Mouse (Mus musculus) heart, adult 2 months (tissue): Measurements from ENCODE around the gene Hivep2. TPM values are rescaled to one million over a fixed set of nuclear protein-coding genes. Genes with fewer than 3 reads are reported as not detected.

Experiments
- DNase-seq, 2 experiments: peaks; one replicate each; pipeline ENCODE4 v3.0.0; 2021
- H3K27ac ChIP-seq: fragments of 200-600 bp; 2 replicates; pipeline ENCODE4 v1.8.1; 2022
- H3K27me3 ChIP-seq: fragments of 200-500 bp; 2 replicates; pipeline ENCODE4 v1.6.1; 2012; ENCODE audit warnings: mild to moderate bottlenecking, low read length, inconsistent platforms, mixed read lengths; ENCODE audit not compliant: control insufficient read depth, insufficient read depth
- H3K36me3 ChIP-seq: fragments of 200-500 bp; 2 replicates; pipeline ENCODE4 v1.6.1; 2012; ENCODE audit warnings: low read length, inconsistent platforms; ENCODE audit not compliant: control insufficient read depth, insufficient read depth
- H3K4me1 ChIP-seq: fragments of 200-500 bp; 2 replicates; pipeline ENCODE4 v1.6.1; 2011; ENCODE audit warnings: low read length; ENCODE audit not compliant: control insufficient read depth, insufficient read depth
- H3K4me3 ChIP-seq: fragments of 200-600 bp; 2 replicates; pipeline ENCODE4 v1.8.1; 2022
- H3K79me2 ChIP-seq: fragments of 200-500 bp; replicated peaks from 2 replicates; pipeline ENCODE4 v1.6.1; 2012; ENCODE audit warnings: mild to moderate bottlenecking, inconsistent platforms, low read length, moderate library complexity, mixed read lengths; ENCODE audit not compliant: control insufficient read depth, insufficient read depth
- H3K9ac ChIP-seq: fragments of 200-500 bp; 2 replicates; pipeline ENCODE4 v1.6.1; 2012; ENCODE audit warnings: low read depth, mild to moderate bottlenecking, control low read depth, inconsistent platforms, low read length, mixed read lengths
- CTCF ChIP-seq: fragments of 200-600 bp; IDR thresholded peaks from 2 replicates; pipeline ENCODE4 v1.8.1; 2022; ENCODE audit warnings: antibody characterized with exemption, mild to moderate bottlenecking, moderate library complexity
- EP300 ChIP-seq: fragments of 200-500 bp; IDR thresholded peaks from 2 replicates; pipeline ENCODE4 v1.6.1; 2011; ENCODE audit warnings: low read depth, low read length, control low read depth; ENCODE audit not compliant: insufficient read depth
- POLR2A ChIP-seq: fragments of 200-500 bp; IDR thresholded peaks from 2 replicates; pipeline ENCODE4 v1.6.1; 2011; ENCODE audit warnings: mild to moderate bottlenecking, low read depth, low read length, control low read depth; ENCODE audit not compliant: insufficient read depth
- WGBS: fragments of 180-500 bp; shearing (Covaris S2); methylation state at CpG from one replicate; pipeline ENCODE4 v1.1.7; 2018; 5-methylcytosine and 5-hydroxymethylcytosine counted together
- intact Hi-C: fragments of 180-260 bp; cut with DNase I; formaldehyde crosslinking; loops from one replicate; pipeline ENCODE4 v1.15.1; 2025
- polyA plus RNA-seq: library from polyadenylated mRNA; depleted of rRNA; stranded (reverse); fragments of >200 nt; gene quantifications from 2 replicates; pipeline ENCODE4 v1.2.3, GENCODE M21; 2012
- total RNA-seq, 2 experiments: library from RNA; stranded (reverse); gene quantifications; 2 replicates each; pipeline ENCODE4 v1.2.3; 2021

Hivep2 gene
- total and polyA plus RNA-seq, 3 experiments, result 5.3 to 22.6 (median 20.9) TPM

DNA sequence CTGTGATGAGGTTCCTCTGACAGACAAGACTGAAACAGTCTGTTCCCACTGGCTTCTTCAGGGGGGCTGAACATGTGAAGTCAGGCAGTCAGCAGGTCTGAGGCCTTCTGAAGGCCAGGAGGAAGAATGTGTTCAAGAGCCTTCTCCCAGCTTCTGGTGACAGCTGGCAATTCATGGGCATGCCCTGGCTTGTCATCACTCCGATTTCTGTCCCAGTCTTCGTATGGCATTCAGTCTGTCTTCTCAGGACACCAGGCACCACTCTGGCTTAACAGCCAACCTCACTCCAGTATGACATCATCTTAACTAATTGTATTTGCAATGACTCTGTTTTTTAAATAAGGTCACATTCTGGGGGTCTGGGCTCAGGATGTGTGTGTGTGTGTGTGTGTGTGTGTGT lies 25.0 kb downstream of the Hivep2 start:
- Histone ChIP-seq H3K9ac (no peak overlapping the region), H3K36me3 (peaks cover 11% of the 10 kb centered on the region), H3K27me3 (no peaks in the 10 kb centered on the region), H3K27ac (no peak overlapping the region; the same call in 1 of the 2 replicates), H3K4me1 (peaks cover 9% of the 10 kb centered on the region), H3K4me3 (no peak overlapping the region), H3K79me2 (peaks cover 17% of the 10 kb centered on the region)
- intact Hi-C loops, result no loop called here
- DNase-seq, result no peak
- TF ChIP-seq CTCF (no peak), EP300 (no peak), POLR2A (no peak)
- WGBS, result 55% methylated on average over 2 of the region's 2 CpGs

- H3K4me1 ChIP-seq, result peaks cover 4% of the 10 kb centered on the region
- H3K4me3 ChIP-seq, result no peak overlapping the region
- no peak for DNase-seq
- H3K36me3 ChIP-seq, result peaks cover 2% of the 10 kb centered on the region; the same call in 1 of the 2 replicates
- intact Hi-C loops, result no loop called here
- no peaks in the 10 kb centered on the region for H3K27me3 ChIP-seq
- no peak overlapping the region for H3K27ac ChIP-seq
- no peak overlapping the region for H3K9ac ChIP-seq
- 90% methylated on average over 6 of the region's 6 CpGs for WGBS
- H3K79me2 ChIP-seq, result peaks cover 12% of the 10 kb centered on the region
- TF ChIP-seq CTCF (no peak), EP300 (no peak), POLR2A (no peak)
Observed at GRCm38 (mm10) chr10:13993411-13993810, 27.5 kb downstream of the Hivep2 start.

DNA sequence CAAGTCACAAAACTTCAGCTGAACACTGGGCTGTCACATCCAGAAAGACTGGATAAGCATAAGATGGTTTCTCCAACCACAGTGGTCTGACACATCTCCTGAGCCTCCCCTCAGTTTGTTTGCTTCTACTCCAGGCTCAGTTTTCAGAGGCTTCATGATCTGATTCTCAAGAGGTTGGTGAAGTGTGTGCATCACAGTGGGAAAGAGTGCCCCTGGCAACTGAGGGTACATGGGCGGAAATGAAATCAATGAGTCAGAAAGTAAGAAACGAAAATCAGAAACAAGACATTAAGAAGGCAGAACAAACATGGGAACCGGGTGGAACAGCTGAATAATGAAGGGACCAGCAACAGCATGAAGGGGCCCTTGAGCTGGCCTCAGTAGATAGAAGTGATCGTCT lies 31.5 kb downstream of the Hivep2 start:
- Histone ChIP-seq H3K4me3 (no peak overlapping the region), H3K79me2 (peaks cover 8% of the 10 kb centered on the region), H3K9ac (no peak overlapping the region), H3K27me3 (no peaks in the 10 kb centered on the region), H3K36me3 (no peaks in the 10 kb centered on the region; the same call in 1 of the 2 replicates), H3K4me1 (no peaks in the 10 kb centered on the region), H3K27ac (no peak overlapping the region)
- TF ChIP-seq EP300, result no peak
- no peak for TF ChIP-seq POLR2A
- TF ChIP-seq CTCF, result no peak
- WGBS, result 87% methylated on average over 4 of the region's 4 CpGs
- DNase-seq, result no peak
- intact Hi-C loops, result no loop called here

DNA sequence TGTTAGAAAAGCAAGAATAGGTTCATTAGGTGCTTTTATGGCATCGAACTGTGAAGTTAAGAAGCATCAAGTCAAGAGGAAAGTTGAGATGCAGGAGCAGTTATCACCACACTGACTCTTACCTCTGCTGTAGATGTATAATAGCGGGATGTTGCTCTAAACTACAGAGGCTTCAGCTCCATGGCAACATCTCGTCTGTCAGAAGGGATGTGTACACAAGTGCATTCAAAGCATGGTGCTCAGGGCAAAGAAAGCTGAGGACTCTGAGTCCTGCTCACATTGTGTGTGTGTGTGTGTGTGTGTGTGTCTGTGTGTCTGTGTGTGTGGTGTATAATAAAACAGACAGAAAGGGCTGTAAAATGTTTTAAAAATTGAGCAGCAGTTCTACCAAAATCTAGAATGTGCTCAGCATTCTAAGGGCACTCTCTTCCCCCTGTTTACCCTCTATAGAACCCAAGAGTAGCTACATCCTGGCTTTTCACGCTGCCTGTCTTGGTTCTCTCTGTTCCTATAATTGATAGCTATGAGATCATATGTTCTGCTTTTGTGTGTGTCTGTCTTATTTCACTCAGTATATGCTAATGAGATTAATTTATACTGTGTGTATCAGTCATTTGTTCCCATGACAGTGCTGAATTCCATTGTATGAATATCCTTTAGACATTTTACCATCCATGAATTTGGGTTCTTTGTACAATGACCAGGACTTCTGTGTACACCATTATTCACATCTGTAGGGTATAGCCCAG lies 39.1 kb downstream of the Hivep2 start:
- intact Hi-C loops, result no loop called here
- Histone ChIP-seq H3K36me3 (no peaks in the 10 kb centered on the region), H3K4me3 (no peak overlapping the region), H3K27me3 (no peaks in the 10 kb centered on the region), H3K27ac (no peak overlapping the region), H3K4me1 (no peaks in the 10 kb centered on the region; the same call in 1 of the 2 replicates), H3K9ac (no peak overlapping the region), H3K79me2 (peaks cover 3% of the 10 kb centered on the region; the same call in 1 of the 2 replicates)
- 86% methylated on average over 4 of the region's 4 CpGs for WGBS
- no peak for TF ChIP-seq CTCF
- no peak for TF ChIP-seq EP300
- no peak for TF ChIP-seq POLR2A
- no peak for DNase-seq

GRCm38 (mm10) chr10:14009721-14010120 lies 43.8 kb downstream of the Hivep2 start:
- no peak overlapping the region for H3K4me3 ChIP-seq
- H3K79me2 ChIP-seq, result peaks cover 5% of the 10 kb centered on the region; the same call in 1 of the 2 replicates
- intact Hi-C loops, result no loop called here
- TF ChIP-seq POLR2A, result no peak
- no peak for TF ChIP-seq EP300
- no peak for TF ChIP-seq CTCF
- WGBS, result 59% methylated on average over 2 of the region's 2 CpGs
- no peak overlapping the region for H3K27ac ChIP-seq
- H3K4me1 ChIP-seq, result no peaks in the 10 kb centered on the region; the same call in 1 of the 2 replicates
- no peaks in the 10 kb centered on the region; the same call in 1 of the 2 replicates for H3K36me3 ChIP-seq
- H3K27me3 ChIP-seq, result no peaks in the 10 kb centered on the region
- DNase-seq, result no peak
- no peak overlapping the region for H3K9ac ChIP-seq
